Mouse (Mus musculus): Measurements from ENCODE around the gene Ankdd1a. TPM values are rescaled to one million over a fixed set of nuclear protein-coding genes. Genes with fewer than 3 reads are reported as not detected.

The Ankdd1a gene
- total RNA-seq, 1 experiment, result not detected

DNA sequence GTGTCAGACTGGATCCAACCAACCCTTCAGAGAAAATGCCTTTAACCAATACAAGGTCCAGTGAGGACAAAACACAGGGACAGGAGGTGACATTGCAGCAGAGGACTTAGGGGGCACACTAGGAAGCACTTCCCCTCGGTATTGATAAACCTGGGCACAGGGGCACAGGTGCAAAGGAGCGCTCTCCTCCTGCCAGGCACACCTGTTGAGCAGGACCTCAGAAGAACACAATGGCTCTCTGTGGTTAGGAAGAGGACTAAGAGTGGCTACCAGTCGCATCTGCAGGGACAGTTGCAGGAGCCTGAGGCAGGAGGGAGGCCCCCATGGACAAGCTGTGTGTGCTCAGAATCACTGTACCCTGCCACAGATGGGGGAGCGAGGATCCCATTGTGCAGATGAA lies 16.5 kb upstream of the Ankdd1a start:
- Histone ChIP-seq H3K27ac (ENCODE audit: insufficient read depth, low read depth, low read length, poor library complexity, severe bottlenecking) (no peak overlapping the region), H3K9me3 (ENCODE audit: control insufficient read depth, insufficient read depth, low read depth, low read length) (no peaks in the 10 kb centered on the region), H3K36me3 (ENCODE audit: control insufficient read depth, insufficient read depth, low read length, poor library complexity, severe bottlenecking) (no peaks in the 10 kb centered on the region), H3K4me1 (ENCODE audit: control insufficient read depth in 2 of 2, insufficient read depth in 2 of 2, low read length in 2 of 2, poor library complexity in 1 of 2) (no peaks in the 10 kb centered on the region), H3K4me3 (ENCODE audit: insufficient read depth in 1 of 2, low read depth in 1 of 2, low read length in 2 of 2, poor library complexity in 1 of 2, severe bottlenecking in 1 of 2) (no peak overlapping the region), H3K9ac (ENCODE audit: insufficient read depth, low read depth, low read length, poor library complexity, severe bottlenecking) (no peak overlapping the region)
- TF ChIP-seq ZNF384 (IDR thresholded peaks at IDR 0.05; ENCODE audit: low read depth, low read length), result no peak
- TF ChIP-seq MAFK (IDR thresholded peaks at IDR 0.05; ENCODE audit: insufficient read depth, low read depth, low read length), result no peak
- TF ChIP-seq HCFC1 (IDR thresholded peaks at IDR 0.05; ENCODE audit: borderline replicate concordance, insufficient read depth, low read length), result no peak
- no peak for TF ChIP-seq CHD2 (IDR thresholded peaks at IDR 0.05; ENCODE audit: low read depth, low read length)
- no peak for TF ChIP-seq ZC3H11A (IDR thresholded peaks at IDR 0.05; ENCODE audit: borderline replicate concordance, low read depth, low read length)
- no peak for DNase-seq (ENCODE audit: low read depth, low spot score)
- in situ Hi-C loops (cut with MboI; ENCODE audit: low sequenced_read_pairs in 2 of 2, unreplicated experiment in 2 of 2), result no loop called here

DNA sequence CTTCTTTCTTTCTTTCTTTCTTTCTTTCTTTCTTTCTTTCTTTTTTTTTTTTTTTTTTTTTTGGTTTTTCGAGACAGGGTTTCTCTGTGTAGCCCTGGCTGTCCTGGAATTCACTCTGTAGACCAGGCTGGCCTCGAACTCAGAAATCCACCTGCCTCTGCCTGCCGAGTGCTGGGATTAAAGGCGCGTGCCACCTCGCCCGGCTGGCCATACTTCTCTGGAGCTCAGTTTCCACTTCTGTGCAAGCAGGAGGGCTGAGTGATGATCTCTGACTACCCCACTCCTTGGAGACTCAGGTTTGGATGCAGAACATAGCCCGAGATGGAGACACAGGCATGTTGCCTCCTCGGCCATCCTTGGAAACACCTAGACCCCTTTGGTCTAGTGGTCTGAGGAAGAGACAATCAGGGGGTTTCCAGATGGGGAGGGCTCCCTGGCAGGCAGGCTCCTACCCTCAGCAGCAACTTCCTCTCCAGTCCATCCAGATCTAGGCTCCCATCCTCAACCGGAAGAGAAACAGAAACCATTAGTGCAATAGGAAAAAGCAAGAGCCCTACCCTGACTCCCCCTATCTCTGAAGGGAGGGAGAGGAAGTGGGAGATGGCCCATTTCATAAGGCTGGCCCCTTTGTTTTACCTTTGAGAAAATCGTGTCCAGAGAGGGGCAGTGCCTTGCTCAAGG lies 15.9 kb upstream of the Ankdd1a start:
- Histone ChIP-seq H3K9ac (ENCODE audit: insufficient read depth, low read depth, low read length, poor library complexity, severe bottlenecking) (no peak overlapping the region), H3K27ac (ENCODE audit: insufficient read depth, low read depth, low read length, poor library complexity, severe bottlenecking) (no peak overlapping the region)
- DNase-seq (ENCODE audit: low read depth, low spot score), result no peak

DNA sequence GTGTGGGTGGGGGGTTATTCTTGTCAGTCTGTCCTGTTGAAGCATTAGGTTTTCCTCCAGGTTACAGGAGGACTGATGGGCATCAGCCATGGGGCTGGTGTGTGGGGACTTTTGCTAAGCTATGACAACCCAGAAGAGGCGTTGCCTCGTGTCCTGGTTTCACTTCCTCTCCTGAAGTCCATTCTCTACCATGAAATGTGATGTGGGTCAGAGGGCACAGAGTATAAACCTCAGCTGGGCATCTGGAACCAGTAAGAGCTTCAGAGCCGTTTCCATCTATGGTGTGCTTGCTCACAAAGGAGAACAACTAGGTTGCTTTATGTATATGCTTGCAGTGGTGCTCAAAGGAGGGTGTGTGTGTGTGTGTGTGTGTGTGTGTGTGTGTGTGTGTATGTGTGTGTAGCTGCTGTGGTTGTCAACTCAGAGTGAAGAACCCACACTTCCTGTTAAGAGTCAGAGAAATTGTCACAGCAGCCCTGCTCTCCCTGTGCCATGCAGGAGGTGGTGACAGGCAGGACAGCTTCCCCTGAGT lies 15.3 kb upstream of the Ankdd1a start:
- no peak for TF ChIP-seq ZNF384 (IDR thresholded peaks at IDR 0.05; ENCODE audit: low read depth, low read length)
- no peak overlapping the region for H3K4me3 ChIP-seq (ENCODE audit: insufficient read depth in 1 of 2, low read depth in 1 of 2, low read length in 2 of 2, poor library complexity in 1 of 2, severe bottlenecking in 1 of 2)
- H3K9me3 ChIP-seq (ENCODE audit: control insufficient read depth, insufficient read depth, low read depth, low read length), result no peaks in the 10 kb centered on the region
- H3K36me3 ChIP-seq (ENCODE audit: control insufficient read depth, insufficient read depth, low read length, poor library complexity, severe bottlenecking), result no peaks in the 10 kb centered on the region
- H3K27ac ChIP-seq (ENCODE audit: insufficient read depth, low read depth, low read length, poor library complexity, severe bottlenecking), result no peak overlapping the region
- H3K9ac ChIP-seq (ENCODE audit: insufficient read depth, low read depth, low read length, poor library complexity, severe bottlenecking), result no peak overlapping the region
- in situ Hi-C loops (cut with MboI; ENCODE audit: low sequenced_read_pairs in 2 of 2, unreplicated experiment in 2 of 2), result no loop called here
- DNase-seq (ENCODE audit: low read depth, low spot score), result no peak
- no peaks in the 10 kb centered on the region for H3K4me1 ChIP-seq (ENCODE audit: control insufficient read depth in 2 of 2, insufficient read depth in 2 of 2, low read length in 2 of 2, poor library complexity in 1 of 2)

More for the DNA sequence above, 15.9 kb upstream of the Ankdd1a start:
- H3K36me3 ChIP-seq (ENCODE audit: control insufficient read depth, insufficient read depth, low read length, poor library complexity, severe bottlenecking), result no peaks in the 10 kb centered on the region
- in situ Hi-C loops (cut with MboI; ENCODE audit: low sequenced_read_pairs in 2 of 2, unreplicated experiment in 2 of 2), result no loop called here
- TF ChIP-seq ZC3H11A (IDR thresholded peaks at IDR 0.05; ENCODE audit: borderline replicate concordance, low read depth, low read length), result no peak
- TF ChIP-seq HCFC1 (IDR thresholded peaks at IDR 0.05; ENCODE audit: borderline replicate concordance, insufficient read depth, low read length), result no peak
- TF ChIP-seq MAFK (IDR thresholded peaks at IDR 0.05; ENCODE audit: insufficient read depth, low read depth, low read length), result no peak
- TF ChIP-seq CHD2 (IDR thresholded peaks at IDR 0.05; ENCODE audit: low read depth, low read length), result no peak
- no peak for TF ChIP-seq ZNF384 (IDR thresholded peaks at IDR 0.05; ENCODE audit: low read depth, low read length)
- no peaks in the 10 kb centered on the region for H3K9me3 ChIP-seq (ENCODE audit: control insufficient read depth, insufficient read depth, low read depth, low read length)
- no peaks in the 10 kb centered on the region for H3K4me1 ChIP-seq (ENCODE audit: control insufficient read depth in 2 of 2, insufficient read depth in 2 of 2, low read length in 2 of 2, poor library complexity in 1 of 2)
- no peak overlapping the region for H3K4me3 ChIP-seq (ENCODE audit: insufficient read depth in 1 of 2, low read depth in 1 of 2, low read length in 2 of 2, poor library complexity in 1 of 2, severe bottlenecking in 1 of 2)

DNA sequence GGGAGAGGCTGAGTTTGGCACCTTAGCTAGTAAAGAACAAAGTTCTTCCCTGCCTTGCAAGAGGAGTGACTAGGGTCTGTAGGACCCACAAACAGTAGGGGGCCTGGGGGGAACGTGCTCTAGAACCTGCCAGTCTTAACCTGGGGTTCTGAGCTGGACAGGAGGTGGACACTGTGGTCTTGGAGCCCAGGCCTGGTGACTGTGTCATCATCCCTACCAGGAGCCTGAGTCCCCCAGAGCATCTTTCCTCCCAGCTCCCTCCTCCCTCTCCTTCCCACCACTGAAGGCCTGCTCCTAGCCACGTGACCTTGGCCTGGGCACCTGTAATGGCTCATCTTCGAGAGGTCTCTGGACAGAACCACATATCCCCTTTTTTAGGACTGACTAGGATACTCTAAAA lies 14.1 kb upstream of the Ankdd1a start:
- Histone ChIP-seq H3K4me1 (ENCODE audit: control insufficient read depth in 2 of 2, insufficient read depth in 2 of 2, low read length in 2 of 2, poor library complexity in 1 of 2) (no peaks in the 10 kb centered on the region), H3K36me3 (ENCODE audit: control insufficient read depth, insufficient read depth, low read length, poor library complexity, severe bottlenecking) (no peaks in the 10 kb centered on the region), H3K27ac (ENCODE audit: insufficient read depth, low read depth, low read length, poor library complexity, severe bottlenecking) (no peak overlapping the region), H3K9ac (ENCODE audit: insufficient read depth, low read depth, low read length, poor library complexity, severe bottlenecking) (no peak overlapping the region), H3K9me3 (ENCODE audit: control insufficient read depth, insufficient read depth, low read depth, low read length) (no peaks in the 10 kb centered on the region), H3K4me3 (ENCODE audit: insufficient read depth in 1 of 2, low read depth in 1 of 2, low read length in 2 of 2, poor library complexity in 1 of 2, severe bottlenecking in 1 of 2) (no peak overlapping the region)
- in situ Hi-C loops (cut with MboI; ENCODE audit: low sequenced_read_pairs in 2 of 2, unreplicated experiment in 2 of 2), result no loop called here
- DNase-seq (ENCODE audit: low read depth, low spot score), result no peak
- TF ChIP-seq ZC3H11A (IDR thresholded peaks at IDR 0.05; ENCODE audit: borderline replicate concordance, low read depth, low read length) (no peak), MAFK (IDR thresholded peaks at IDR 0.05; ENCODE audit: insufficient read depth, low read depth, low read length) (no peak), HCFC1 (IDR thresholded peaks at IDR 0.05; ENCODE audit: borderline replicate concordance, insufficient read depth, low read length) (no peak), ZNF384 (IDR thresholded peaks at IDR 0.05; ENCODE audit: low read depth, low read length) (no peak), CHD2 (IDR thresholded peaks at IDR 0.05; ENCODE audit: low read depth, low read length) (no peak)

DNA sequence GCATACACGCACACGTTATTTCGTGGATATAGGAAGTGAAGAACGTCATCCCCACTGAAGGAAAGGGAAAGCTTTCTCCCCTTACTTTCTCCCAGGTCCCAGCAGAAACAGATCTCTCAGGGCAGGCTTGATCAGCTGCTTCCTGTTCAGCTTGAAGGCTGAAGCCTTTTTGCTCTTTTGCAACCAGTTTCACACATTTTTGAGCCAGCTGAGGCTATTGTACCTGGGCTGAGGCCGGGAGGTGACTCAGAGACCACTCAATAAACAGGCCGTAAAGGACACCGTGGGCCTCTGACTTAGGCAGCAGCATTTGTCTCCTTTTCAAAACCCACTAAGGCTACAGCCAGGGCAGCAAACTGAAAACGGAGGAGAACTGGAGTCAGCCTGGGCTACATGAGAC lies 13.0 kb upstream of the Ankdd1a start:
- no peak overlapping the region for H3K27ac ChIP-seq (ENCODE audit: insufficient read depth, low read depth, low read length, poor library complexity, severe bottlenecking)
- no peak overlapping the region for H3K9ac ChIP-seq (ENCODE audit: insufficient read depth, low read depth, low read length, poor library complexity, severe bottlenecking)
- H3K4me1 ChIP-seq (ENCODE audit: control insufficient read depth in 2 of 2, insufficient read depth in 2 of 2, low read length in 2 of 2, poor library complexity in 1 of 2), result no peaks in the 10 kb centered on the region
- no peaks in the 10 kb centered on the region for H3K36me3 ChIP-seq (ENCODE audit: control insufficient read depth, insufficient read depth, low read length, poor library complexity, severe bottlenecking)
- no peak for DNase-seq (ENCODE audit: low read depth, low spot score)
- H3K9me3 ChIP-seq (ENCODE audit: control insufficient read depth, insufficient read depth, low read depth, low read length), result no peaks in the 10 kb centered on the region
- no peak overlapping the region for H3K4me3 ChIP-seq (ENCODE audit: insufficient read depth in 1 of 2, low read depth in 1 of 2, low read length in 2 of 2, poor library complexity in 1 of 2, severe bottlenecking in 1 of 2)
- in situ Hi-C loops (cut with MboI; ENCODE audit: low sequenced_read_pairs in 2 of 2, unreplicated experiment in 2 of 2), result no loop called here
- TF ChIP-seq ZNF384 (IDR thresholded peaks at IDR 0.05; ENCODE audit: low read depth, low read length) (no peak), HCFC1 (IDR thresholded peaks at IDR 0.05; ENCODE audit: borderline replicate concordance, insufficient read depth, low read length) (no peak), CHD2 (IDR thresholded peaks at IDR 0.05; ENCODE audit: low read depth, low read length) (no peak), ZC3H11A (IDR thresholded peaks at IDR 0.05; ENCODE audit: borderline replicate concordance, low read depth, low read length) (no peak), MAFK (IDR thresholded peaks at IDR 0.05; ENCODE audit: insufficient read depth, low read depth, low read length) (no peak)

All from ES-E14 (cell line).